Mouse (Mus musculus) activated CD4-positive, CD25-positive, alpha-beta regulatory T cell, adult 9 weeks (primary cell): ENCODE measurements around the gene Fbxl21. TPM values are rescaled to one million over a fixed set of nuclear protein-coding genes. Genes with fewer than 3 reads are reported as not detected.

ENCODE experiments used
- polyA plus RNA-seq: library from polyadenylated mRNA; unstranded; fragments of 100-300 nt; shearing (Covaris generic); gene quantifications from one replicate; pipeline ENCODE4 v1.2.1, GENCODE M21; 2017

Fbxl21 gene
- 0.21 TPM for polyA plus RNA-seq

DNA sequence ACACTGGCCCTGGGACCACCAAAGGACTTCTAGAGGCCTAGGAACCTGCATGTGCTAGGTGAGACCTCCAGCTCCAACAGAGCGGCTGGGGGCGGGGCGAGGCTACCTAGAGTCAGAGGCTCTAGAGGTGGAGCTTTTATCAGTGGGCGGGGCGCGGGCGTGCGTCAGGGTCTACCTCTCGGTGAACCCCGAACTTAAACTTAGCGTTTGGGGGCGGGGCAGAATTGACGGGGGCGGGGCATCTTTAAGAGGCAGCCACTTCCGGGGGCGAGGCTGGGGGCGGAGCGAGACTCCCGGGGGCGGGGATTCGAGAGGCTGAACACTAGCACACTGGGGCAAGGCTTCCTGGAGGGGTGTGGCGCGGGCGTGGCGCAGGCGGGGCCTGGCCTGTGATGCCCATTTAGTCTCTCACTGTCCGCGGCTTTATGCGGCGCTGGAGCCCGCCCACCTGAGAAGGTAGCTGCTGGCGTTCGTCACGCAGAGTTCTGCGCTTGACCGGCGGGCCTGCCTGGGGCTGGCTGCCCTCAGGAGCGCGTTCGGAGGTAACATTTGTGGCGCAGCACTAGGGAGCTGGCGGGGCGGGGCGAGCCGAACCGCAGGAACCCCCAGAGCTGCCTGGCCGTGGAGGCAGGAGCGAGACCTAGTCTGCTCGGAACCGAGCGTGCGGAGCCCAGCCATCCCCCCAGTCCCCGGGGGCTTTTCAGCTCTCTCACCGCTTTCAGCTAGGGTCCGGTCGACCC lies at the start of gene Fbxl21:
Gene Fbxl21, plus strand, starts transcription at position 392 of the 740 bp plus-strand sequence.

DNA sequence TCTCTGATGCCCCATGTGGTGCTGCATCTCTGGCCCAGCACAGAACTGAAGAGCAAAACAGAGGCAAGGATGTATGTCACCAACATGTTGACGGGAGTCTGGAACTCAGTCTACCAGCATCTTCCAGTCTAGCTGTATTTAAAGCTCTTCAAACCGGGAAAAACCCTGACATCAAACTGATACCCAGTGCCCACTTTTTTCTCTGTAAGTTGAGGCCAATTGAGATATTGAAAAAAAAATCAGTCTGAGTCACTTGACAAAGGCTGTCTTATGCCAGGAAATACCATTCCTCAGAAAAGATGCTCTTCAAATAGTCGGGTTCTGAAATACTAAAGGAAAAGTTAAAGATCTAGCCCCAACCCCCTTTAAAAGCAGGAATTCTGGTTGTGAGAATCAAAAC lies 40.1 kb upstream of the Fbxl21 start, which contains the start of gene Il9:
Gene Il9, minus strand, starts transcription at position 101 of the 400 bp plus-strand sequence.

DNA sequence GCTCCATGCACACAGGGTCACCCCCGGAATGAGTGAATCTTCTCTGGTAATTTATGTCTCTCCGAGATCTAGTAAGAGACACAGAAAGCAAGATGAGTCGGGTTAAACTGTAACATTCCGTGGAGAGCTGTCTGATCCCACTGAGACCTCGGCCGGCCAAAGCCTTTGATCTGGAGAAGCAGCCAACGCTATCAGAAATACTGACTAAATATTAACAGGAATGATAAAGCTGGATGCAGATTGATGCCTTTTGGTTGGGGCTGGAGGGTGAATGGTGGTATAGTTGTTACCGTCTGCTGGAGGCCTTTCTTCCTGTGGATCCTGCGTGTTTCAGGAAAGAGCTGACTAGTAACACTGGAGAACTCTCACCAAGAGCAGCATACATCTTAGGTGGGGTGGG lies 26.1 kb downstream of the Fbxl21 start, which contains the start of gene Lect2:
Gene Lect2, minus strand, starts transcription at position 102 of the 400 bp plus-strand sequence.

Other genes starting within 250 kb of the Fbxl21 start
- gene Cxcl14, start 225.9 kb upstream of the Fbxl21 start, polyA plus RNA-seq: not detected
- gene Gm3045, start 95.9 kb upstream of the Fbxl21 start, polyA plus RNA-seq: not detected
- gene Slc25a48, start 84.1 kb upstream of the Fbxl21 start, polyA plus RNA-seq: not detected
- not detected for gene Il9, start 40.2 kb upstream of the Fbxl21 start, polyA plus RNA-seq
- not detected for gene Lect2, start 26.0 kb downstream of the Fbxl21 start, polyA plus RNA-seq
- gene Tgfbi, start 87.1 kb downstream of the Fbxl21 start, polyA plus RNA-seq: 0.60 TPM
- 19.8 TPM for gene Smad5, start 180.5 kb downstream of the Fbxl21 start, polyA plus RNA-seq
- not detected for gene Gm45623, start 231.4 kb downstream of the Fbxl21 start, polyA plus RNA-seq